Mouse (Mus musculus) liver, embryonic 14.5 days (tissue): ENCODE data around the gene Fabp1. TPM values are rescaled to one million over a fixed set of nuclear protein-coding genes. Genes with fewer than 3 reads are reported as not detected.

Source experiments
- ATAC-seq: fragments of 200-750 bp; cut with Nextera tagmentation; 2 replicates; pipeline ENCODE4 v1.8.0; 2017; ENCODE audit warnings: moderate number of reproducible peaks, mild to moderate bottlenecking, moderate library complexity; ENCODE audit not compliant: insufficient read depth
- DNase-seq, 3 experiments: peaks; one replicate each; pipeline ENCODE4 v3.0.0-alpha.2; 2012 to 2013; ENCODE audit warnings: low read depth in 3 of 3, low spot score in 3 of 3
- H3K27ac ChIP-seq: fragments of 300-500 bp; sonication (generic); 2 replicates; pipeline ENCODE4 v1.5.1; 2014; ENCODE audit warnings: moderate library complexity, mild to moderate bottlenecking, control low read depth, inconsistent platforms
- H3K27me3 ChIP-seq: fragments of 300-500 bp; sonication (generic); 2 replicates; pipeline ENCODE4 v1.6.1; 2014; ENCODE audit warnings: mild to moderate bottlenecking, low read length, moderate library complexity; ENCODE audit not compliant: control insufficient read depth, insufficient read depth
- H3K36me3 ChIP-seq: fragments of 300-500 bp; sonication (generic); replicated peaks from 2 replicates; pipeline ENCODE4 v1.6.1; 2014; ENCODE audit warnings: low read depth; ENCODE audit not compliant: control insufficient read depth, insufficient read depth
- H3K4me1 ChIP-seq, 2 experiments: fragments of 200-500 bp in 1 of 2; fragments of 300-500 bp in 1 of 2; sonication (generic) in 1 of 2; replicated peaks; 2 replicates each; pipeline ENCODE4 v1.6.1; 2012 to 2014; ENCODE audit warnings: antibody characterized with exemption in 1 of 2, inconsistent platforms in 1 of 2, low read length in 1 of 2; ENCODE audit not compliant: control insufficient read depth in 2 of 2, insufficient read depth in 2 of 2
- H3K4me2 ChIP-seq: fragments of 300-500 bp; sonication (generic); 2 replicates; pipeline ENCODE4 v1.6.1; 2014; ENCODE audit warnings: low read depth, mild to moderate bottlenecking, control low read depth, moderate library complexity
- H3K4me3 ChIP-seq, 2 experiments: fragments of 200-500 bp in 1 of 2; fragments of 300-500 bp in 1 of 2; sonication (generic) in 1 of 2; 2 replicates each; pipeline ENCODE4 v1.5.1; 2012 to 2014; ENCODE audit warnings: low read depth in 2 of 2, low read length in 2 of 2, mild to moderate bottlenecking in 2 of 2, control low read depth in 1 of 2, inconsistent platforms in 1 of 2, moderate library complexity in 1 of 2; ENCODE audit not compliant: insufficient read depth in 1 of 2
- H3K9ac ChIP-seq: fragments of 300-500 bp; sonication (generic); replicated peaks from 2 replicates; pipeline ENCODE4 v1.6.1; 2014; ENCODE audit warnings: mild to moderate bottlenecking, control low read depth, moderate library complexity
- H3K9me3 ChIP-seq: fragments of 300-500 bp; sonication (generic); 2 replicates; pipeline ENCODE4 v1.6.1; 2016; ENCODE audit warnings: low read length, mixed read lengths; ENCODE audit not compliant: control insufficient read depth
- CTCF ChIP-seq: IDR thresholded peaks from 2 replicates; pipeline ENCODE4 v1.5.1; 2016; ENCODE audit warnings: antibody characterized with exemption, low read depth, control low read depth
- EP300 ChIP-seq: IDR thresholded peaks from 2 replicates; pipeline ENCODE4 v1.6.1; 2016; ENCODE audit warnings: antibody characterized with exemption, low read depth
- WGBS: fragments of 180-500 bp; shearing (Covaris S2); extraction: QIAGEN DNeasy Blood & Tissue Kit; methylation state at CpG from one replicate; pipeline ENCODE4 v1.1.7; 2014; ENCODE audit not compliant: insufficient replicate concordance; 5-methylcytosine and 5-hydroxymethylcytosine counted together
- polyA plus RNA-seq, 2 experiments: library from polyadenylated mRNA; depleted of rRNA in 1 of 2; stranded (reverse) in 1 of 2; unstranded in 1 of 2; fragments of >200 nt; fragmentation: Nextera tagmentation in 1 of 2; extraction: Ambion mirVana in 1 of 2; gene quantifications; 2 replicates each; pipeline versions ENCODE4 v1.2.1 to v1.2.3; 2012 to 2014

Fabp1 gene
- polyA plus RNA-seq, 2 experiments = 179 to 360 TPM

DNA sequence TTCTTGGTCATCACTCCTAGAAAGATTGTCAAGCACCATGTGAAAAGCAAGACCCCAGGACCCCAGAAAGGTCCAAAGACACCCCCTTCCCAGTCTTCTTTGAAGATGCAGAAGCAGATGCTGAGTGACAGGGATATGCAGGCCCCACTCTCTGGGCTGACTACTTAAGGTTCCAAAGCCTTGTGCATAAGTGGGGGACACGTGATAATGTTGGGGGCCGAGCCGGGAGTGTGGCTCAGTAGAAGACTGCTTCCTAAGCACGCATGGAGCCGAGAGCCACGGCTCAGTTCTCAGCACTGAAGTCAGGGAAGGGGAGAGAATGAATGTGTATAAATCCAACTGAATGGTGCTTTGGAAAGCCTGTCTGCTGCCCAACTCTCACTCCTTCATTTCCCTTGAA, 26.9 kb downstream of the Fabp1 start:
- Histone ChIP-seq H3K9me3 (no peaks in the 10 kb centered on the region), H3K9ac (no peak overlapping the region), H3K27me3 (no peaks in the 10 kb centered on the region), H3K4me1 (peaks cover 0 to 5% of the 10 kb centered on the region in 2 experiments; a peak in 1 of 4 replicates), H3K4me2 (no peak overlapping the region), H3K27ac (no peak overlapping the region), H3K36me3 (no peaks in the 10 kb centered on the region), H3K4me3 (no peak overlapping the region)
- DNase-seq (no peak), ATAC-seq (no peak)
- 57% methylated on average over 6 of the region's 6 CpGs for WGBS
- TF ChIP-seq EP300 (no peak), CTCF (no peak)

DNA sequence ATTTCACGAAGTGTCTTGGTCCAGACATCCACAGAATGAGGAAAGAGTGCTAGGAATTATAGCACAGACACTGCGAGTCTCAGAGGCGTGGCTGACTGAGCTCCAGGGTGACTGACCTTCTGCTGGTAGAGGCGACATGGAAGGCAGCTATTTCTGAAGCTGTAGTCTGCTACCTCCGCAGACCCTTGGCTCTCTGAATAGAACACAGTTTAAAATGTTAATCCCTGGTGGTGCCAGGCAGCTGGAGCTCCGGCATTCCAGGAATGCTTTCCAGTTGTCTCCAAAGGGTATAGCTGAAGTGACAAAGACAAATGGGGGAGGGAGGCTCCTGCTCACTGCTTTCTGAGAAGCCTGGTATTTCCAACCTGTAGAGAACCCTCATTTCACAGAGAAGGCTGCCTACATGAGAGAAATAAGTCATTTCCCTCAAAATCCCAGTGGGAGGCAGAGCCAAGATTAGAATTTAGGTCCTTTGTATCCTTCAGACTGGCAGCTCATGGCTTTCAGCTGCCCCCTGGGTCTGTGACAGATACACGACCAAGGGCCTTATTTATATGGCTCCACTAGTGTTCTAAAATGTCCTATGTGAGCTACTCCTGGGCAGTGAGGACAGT, 27.6 kb downstream of the Fabp1 start:
- no peak for ATAC-seq
- no peak overlapping the region for H3K9ac ChIP-seq
- H3K4me1 ChIP-seq = peaks cover 0 to 5% of the 10 kb centered on the region in 2 experiments; a peak in 1 of 4 replicates
- DNase-seq = no peak
- TF ChIP-seq CTCF (no peak), EP300 (no peak)
- no peak overlapping the region for H3K4me3 ChIP-seq
- WGBS = 42% methylated on average over 7 of the region's 7 CpGs
- no peaks in the 10 kb centered on the region for H3K36me3 ChIP-seq
- H3K9me3 ChIP-seq = no peaks in the 10 kb centered on the region
- H3K27ac ChIP-seq = no peak overlapping the region
- H3K27me3 ChIP-seq = no peaks in the 10 kb centered on the region
- no peak overlapping the region for H3K4me2 ChIP-seq

DNA sequence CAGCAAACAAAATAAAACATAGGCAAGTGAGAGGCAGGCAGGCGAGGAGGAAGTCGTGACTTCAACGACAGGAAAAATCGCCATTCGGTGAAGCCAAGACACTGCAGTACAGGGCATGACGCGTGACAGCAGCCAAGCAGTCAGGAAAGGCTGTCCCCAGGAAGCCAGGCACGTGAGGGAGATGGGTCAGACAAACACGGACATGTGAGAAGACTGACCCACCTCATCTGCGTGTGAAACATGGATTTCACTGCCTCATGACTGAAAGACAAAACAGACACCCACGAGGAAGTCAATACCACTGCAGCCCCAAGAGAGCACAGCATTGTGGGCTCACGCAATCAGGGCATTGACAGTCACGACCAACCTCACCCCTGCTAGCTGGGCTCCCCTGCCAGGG, 35.5 kb downstream of the Fabp1 start:
- Histone ChIP-seq H3K4me2 (no peak overlapping the region), H3K9me3 (no peaks in the 10 kb centered on the region), H3K4me3 (no peak overlapping the region), H3K9ac (no peak overlapping the region), H3K4me1 (0 out of 4 replicates have a peak, but pooled peaks cover 0 to 5% of the 10 kb centered on the region in 2 experiments), H3K27me3 (no peaks in the 10 kb centered on the region), H3K36me3 (no peaks in the 10 kb centered on the region), H3K27ac (no peak overlapping the region)
- no peak for ATAC-seq
- DNase-seq = no peak
- TF ChIP-seq EP300 (no peak), CTCF (no peak)
- 38% methylated on average over 13 of the region's 13 CpGs for WGBS

DNA sequence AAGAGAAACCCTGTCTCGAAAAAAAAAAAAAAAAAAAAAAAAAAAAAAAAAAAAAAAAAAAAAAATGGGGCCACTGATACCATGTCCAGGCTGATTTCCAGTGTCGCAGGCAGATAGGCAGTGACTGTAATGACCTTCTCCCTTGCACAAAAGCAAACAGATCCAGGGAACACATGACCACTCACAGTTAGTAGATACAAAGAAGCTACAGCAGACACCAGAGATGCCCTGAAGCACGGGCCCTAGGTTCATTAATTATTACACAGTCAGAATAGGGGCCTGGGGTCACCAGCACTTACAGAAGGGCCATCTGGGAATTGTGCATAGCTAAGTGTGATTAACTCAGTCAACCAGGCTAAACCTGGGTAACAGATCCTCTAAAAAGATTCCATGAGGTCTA, 36.3 kb downstream of the Fabp1 start:
- Histone ChIP-seq H3K9ac (no peak overlapping the region), H3K4me3 (no peak overlapping the region), H3K27ac (no peak overlapping the region), H3K27me3 (no peaks in the 10 kb centered on the region), H3K36me3 (no peaks in the 10 kb centered on the region), H3K9me3 (no peaks in the 10 kb centered on the region), H3K4me2 (no peak overlapping the region), H3K4me1 (0 out of 4 replicates have a peak, but pooled peaks cover 0 to 5% of the 10 kb centered on the region in 2 experiments)
- TF ChIP-seq EP300 (no peak), CTCF (no peak)
- ATAC-seq = peak; percentile 65
- WGBS = 40% methylated on average over 3 of the region's 3 CpGs
- peak in 1 of 3 experiments; percentile 17 for DNase-seq

DNA sequence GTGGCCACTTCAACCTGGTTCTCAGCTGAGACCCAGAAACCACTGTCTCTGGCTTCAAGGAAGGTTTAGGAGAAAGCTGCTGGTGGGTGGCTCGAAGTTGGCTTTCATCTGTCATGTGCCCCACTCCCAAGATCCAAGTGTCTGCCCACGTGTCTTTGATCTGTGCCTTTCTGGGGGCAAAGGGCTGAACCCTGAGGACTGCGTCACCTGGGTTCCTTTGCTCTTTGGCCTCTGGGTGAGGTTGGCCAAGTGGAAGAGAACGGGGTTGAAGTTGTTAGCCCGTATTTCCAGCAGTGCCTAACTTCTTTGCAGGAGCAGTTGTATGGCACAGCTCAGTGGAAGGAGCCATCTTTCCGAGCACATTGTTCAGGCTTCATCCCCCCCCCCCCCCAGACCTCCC, 36.9 kb downstream of the Fabp1 start:
- H3K9ac ChIP-seq = no peak overlapping the region
- 60% methylated on average over 6 of the region's 6 CpGs for WGBS
- H3K36me3 ChIP-seq = no peaks in the 10 kb centered on the region
- DNase-seq = no peak
- H3K4me1 ChIP-seq = 0 out of 4 replicates have a peak, but pooled peaks cover 0 to 5% of the 10 kb centered on the region in 2 experiments
- ATAC-seq = peak; percentile 35; the same call in 1 of the 2 replicates
- H3K9me3 ChIP-seq = no peaks in the 10 kb centered on the region
- no peaks in the 10 kb centered on the region for H3K27me3 ChIP-seq
- no peak overlapping the region for H3K4me3 ChIP-seq
- H3K27ac ChIP-seq = no peak overlapping the region
- no peak for TF ChIP-seq EP300
- no peak for TF ChIP-seq CTCF
- H3K4me2 ChIP-seq = no peak overlapping the region
